Mouse (Mus musculus) lung, adult 2 months (tissue): ENCODE results near the gene Zp2.

Experiments used
- CTCF ChIP-seq: fragments of 200-500 bp; IDR thresholded peaks from 2 replicates; pipeline ENCODE4 v1.5.1; 2011; ENCODE audit warnings: mild to moderate bottlenecking, low read length, control low read depth; ENCODE audit not compliant: insufficient read depth
- POLR2A ChIP-seq: fragments of 200-500 bp; IDR thresholded peaks from 2 replicates; pipeline ENCODE4 v1.6.1; 2011; ENCODE audit warnings: low read depth, mild to moderate bottlenecking, control low read depth, low read length, borderline replicate concordance; ENCODE audit errors: extremely low read depth

GRCm38 (mm10) chr7:120177611-120178010, 32.5 kb upstream of the Zp2 start:
- TF ChIP-seq POLR2A = no peak
- TF ChIP-seq CTCF = no peak
